Mouse (Mus musculus) limb, embryonic 14.5 days (tissue): ENCODE data around the gene Hypm. TPM values are rescaled to one million over a fixed set of nuclear protein-coding genes. Genes with fewer than 3 reads are reported as not detected.

ENCODE experiments used
- ATAC-seq: fragments of 200-750 bp; cut with Nextera tagmentation; 2 replicates; pipeline ENCODE4 v1.8.0; 2017; ENCODE audit warnings: low read depth, moderate number of reproducible peaks, moderate TSS enrichment; ENCODE audit not compliant: low FRiP score
- DNase-seq: peaks from one replicate; pipeline ENCODE4 v3.0.0-alpha.2; 2015; ENCODE audit warnings: low spot score
- H3K27ac ChIP-seq: fragments of 300-500 bp; sonication (generic); replicated peaks from 2 replicates; pipeline ENCODE4 v1.5.1; 2014; ENCODE audit warnings: low read depth, mild to moderate bottlenecking, low read length, moderate library complexity, mixed read lengths
- H3K27me3 ChIP-seq: fragments of 300-500 bp; sonication (generic); 2 replicates; pipeline ENCODE4 v1.6.1; 2014; ENCODE audit warnings: low read length, mixed read lengths; ENCODE audit not compliant: control insufficient read depth, insufficient read depth
- H3K36me3 ChIP-seq: fragments of 300-500 bp; sonication (generic); 2 replicates; pipeline ENCODE4 v1.6.1; 2014; ENCODE audit warnings: mild to moderate bottlenecking, low read length, moderate library complexity, mixed read lengths; ENCODE audit not compliant: control insufficient read depth, insufficient read depth
- H3K4me1 ChIP-seq: fragments of 300-500 bp; sonication (generic); 2 replicates; pipeline ENCODE4 v1.6.1; 2014; ENCODE audit warnings: antibody characterized with exemption, low read length, mixed read lengths; ENCODE audit not compliant: control insufficient read depth, insufficient read depth
- H3K4me2 ChIP-seq: fragments of 300-500 bp; sonication (generic); replicated peaks from 2 replicates; pipeline ENCODE4 v1.6.1; 2014; ENCODE audit warnings: low read depth, mild to moderate bottlenecking, low read length, moderate library complexity; ENCODE audit not compliant: severe bottlenecking
- H3K4me3 ChIP-seq: fragments of 300-500 bp; sonication (generic); replicated peaks from 2 replicates; pipeline ENCODE4 v1.5.1; 2014; ENCODE audit warnings: low read length
- H3K9ac ChIP-seq: fragments of 300-500 bp; sonication (generic); 2 replicates; pipeline ENCODE4 v1.6.1; 2014; ENCODE audit warnings: mild to moderate bottlenecking, low read depth, low read length, moderate library complexity; ENCODE audit not compliant: severe bottlenecking
- H3K9me3 ChIP-seq: fragments of 300-500 bp; sonication (generic); 2 replicates; pipeline ENCODE4 v1.6.1; 2016; ENCODE audit warnings: low read length; ENCODE audit not compliant: control insufficient read depth
- POLR2A ChIP-seq: fragments of 200-500 bp; IDR thresholded peaks from 2 replicates; pipeline ENCODE4 v1.8.0; 2012; ENCODE audit warnings: inconsistent platforms, mild to moderate bottlenecking, moderate library complexity, borderline replicate concordance; ENCODE audit not compliant: insufficient read depth, insufficient read length; ENCODE audit errors: extremely low read depth
- WGBS: fragments of 180-500 bp; shearing (Covaris S2); extraction: QIAGEN DNeasy Blood & Tissue Kit; methylation state at CpG from one replicate; pipeline ENCODE4 v1.1.7; 2014; 5-methylcytosine and 5-hydroxymethylcytosine counted together
- polyA plus RNA-seq, 2 experiments: library from polyadenylated mRNA; depleted of rRNA in 1 of 2; stranded (reverse) in 1 of 2; unstranded in 1 of 2; fragments of >200 nt; fragmentation: Nextera tagmentation in 1 of 2; extraction: Ambion mirVana in 1 of 2; gene quantifications; 2 replicates each; pipeline versions ENCODE4 v1.2.1 to v1.2.3; 2012 to 2014

Gene Hypm
- polyA plus RNA-seq (2012; rRNA removed) (not detected in 2 replicates), polyA plus RNA-seq (2014; fragmentation: Nextera tagmentation; extraction: Ambion mirVana) (not detected in 2 replicates)

DNA sequence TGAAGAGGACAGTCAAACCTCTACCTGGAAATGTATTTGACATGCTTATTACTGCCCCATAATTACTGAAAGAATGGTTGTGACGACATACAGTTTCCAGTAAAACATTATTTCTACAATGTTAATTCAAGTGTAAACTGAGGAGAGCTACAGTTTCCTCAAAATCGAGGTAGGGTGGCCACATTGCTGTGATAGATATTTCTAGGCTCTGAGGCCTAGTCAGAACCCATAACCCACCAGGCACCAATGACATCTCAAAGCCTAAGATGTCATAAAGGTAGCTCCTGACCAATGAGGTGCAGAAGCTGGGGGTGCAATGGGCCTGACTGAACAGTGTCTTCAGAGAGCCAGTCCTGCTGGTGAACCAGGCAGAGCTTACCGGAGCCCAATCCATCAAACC, at the start of gene Hypm:
Hypm (plus strand) TSS at position 301 of the 400 bp plus-strand sequence.
- H3K27ac ChIP-seq = no peak within 1 kb of the TSS
- H3K4me2 ChIP-seq = no peak within 1 kb of the TSS
- TF ChIP-seq POLR2A = no peak
- H3K9me3 ChIP-seq = no peaks in the 10 kb centered on the region
- H3K27me3 ChIP-seq = no peaks in the 10 kb centered on the region
- H3K9ac ChIP-seq = no peak within 1 kb of the TSS
- DNase-seq = no peak
- ATAC-seq = no peak
- H3K4me1 ChIP-seq = no peaks in the 10 kb centered on the region
- no peak within 1 kb of the TSS for H3K4me3 ChIP-seq
- WGBS = 85% methylated on average over 3 of the region's 3 CpGs
- H3K36me3 ChIP-seq = no peaks in the 10 kb centered on the region

DNA sequence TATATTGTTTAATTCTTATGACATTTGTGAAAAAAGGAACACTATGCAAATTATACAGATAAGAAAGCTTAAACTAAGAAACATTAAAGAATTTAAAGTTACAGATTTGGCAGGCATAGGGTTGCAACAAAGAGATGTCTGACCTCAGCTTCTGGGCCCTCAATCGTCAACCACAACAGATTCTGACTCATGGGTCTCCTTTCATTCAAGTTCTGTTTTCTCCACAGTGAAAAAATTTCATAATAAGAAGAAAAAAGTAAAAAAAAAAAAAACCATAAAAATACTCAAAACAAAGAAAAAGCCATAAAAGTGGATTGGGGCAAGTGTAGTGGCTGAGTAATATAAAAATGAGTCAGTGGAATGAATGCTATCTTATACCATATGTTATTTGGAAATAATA, 36.6 kb upstream of the Hypm start:
- ATAC-seq (no peak), DNase-seq (no peak)
- TF ChIP-seq POLR2A = no peak
- 68% methylated on average over 1 of the region's 1 CpGs for WGBS
- Histone ChIP-seq H3K4me3 (no peak overlapping the region), H3K9me3 (no peaks in the 10 kb centered on the region), H3K27ac (no peak overlapping the region), H3K4me1 (no peaks in the 10 kb centered on the region), H3K36me3 (no peaks in the 10 kb centered on the region), H3K4me2 (no peak overlapping the region), H3K9ac (no peak overlapping the region), H3K27me3 (no peaks in the 10 kb centered on the region)

DNA sequence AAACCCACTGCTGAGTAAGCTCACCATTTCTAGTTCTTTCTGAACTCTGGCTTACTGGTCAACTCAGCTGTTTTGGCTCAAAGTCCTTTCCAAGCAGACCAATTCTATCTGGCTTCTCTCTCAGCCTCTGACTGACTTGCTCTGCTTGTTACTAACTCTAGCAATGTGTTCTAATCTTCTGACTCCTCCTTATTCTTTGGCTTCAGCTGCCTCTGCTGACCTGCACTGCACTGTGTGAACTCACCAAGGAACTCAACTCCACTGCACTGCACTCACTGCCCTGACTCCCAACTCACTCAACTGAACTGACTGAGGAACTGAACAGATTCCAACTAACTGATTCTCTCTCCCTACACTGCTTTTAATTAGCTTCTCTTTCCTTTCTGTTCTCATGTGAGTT, 34.3 kb upstream of the Hypm start:
- no peak for DNase-seq
- Histone ChIP-seq H3K36me3 (no peaks in the 10 kb centered on the region), H3K9me3 (no peaks in the 10 kb centered on the region), H3K4me3 (no peak overlapping the region), H3K9ac (no peak overlapping the region), H3K27me3 (no peaks in the 10 kb centered on the region), H3K4me2 (no peak overlapping the region), H3K4me1 (no peaks in the 10 kb centered on the region), H3K27ac (no peak overlapping the region)
- TF ChIP-seq POLR2A = no peak
- ATAC-seq = no peak

DNA sequence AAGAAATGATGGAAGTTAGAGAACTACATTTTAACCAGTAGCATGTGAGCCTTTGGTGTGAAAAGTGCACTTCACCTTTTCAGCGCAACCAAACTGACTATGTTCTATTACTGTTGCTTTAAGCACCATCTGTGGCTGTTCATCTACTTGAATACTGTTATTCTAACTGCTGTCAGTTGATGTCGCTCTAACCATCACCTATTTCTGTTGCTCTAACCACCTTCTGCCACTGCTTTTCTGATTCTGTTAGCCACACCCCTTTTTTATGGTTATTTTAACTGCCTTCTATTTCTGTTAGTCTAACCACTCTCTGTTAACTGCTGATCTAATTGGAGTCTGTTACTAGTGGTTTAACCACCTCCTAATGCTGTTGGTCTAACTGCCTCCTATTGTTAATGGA, 11.9 kb upstream of the Hypm start:
- no peaks in the 10 kb centered on the region for H3K27me3 ChIP-seq
- 80% methylated on average over 2 of the region's 2 CpGs for WGBS
- DNase-seq (no peak), ATAC-seq (no peak)
- H3K4me1 ChIP-seq = no peaks in the 10 kb centered on the region
- TF ChIP-seq POLR2A = no peak
- no peaks in the 10 kb centered on the region for H3K9me3 ChIP-seq
- no peak overlapping the region for H3K4me3 ChIP-seq
- no peaks in the 10 kb centered on the region for H3K36me3 ChIP-seq
- H3K4me2 ChIP-seq = no peak overlapping the region
- H3K27ac ChIP-seq = no peak overlapping the region
- no peak overlapping the region for H3K9ac ChIP-seq

DNA sequence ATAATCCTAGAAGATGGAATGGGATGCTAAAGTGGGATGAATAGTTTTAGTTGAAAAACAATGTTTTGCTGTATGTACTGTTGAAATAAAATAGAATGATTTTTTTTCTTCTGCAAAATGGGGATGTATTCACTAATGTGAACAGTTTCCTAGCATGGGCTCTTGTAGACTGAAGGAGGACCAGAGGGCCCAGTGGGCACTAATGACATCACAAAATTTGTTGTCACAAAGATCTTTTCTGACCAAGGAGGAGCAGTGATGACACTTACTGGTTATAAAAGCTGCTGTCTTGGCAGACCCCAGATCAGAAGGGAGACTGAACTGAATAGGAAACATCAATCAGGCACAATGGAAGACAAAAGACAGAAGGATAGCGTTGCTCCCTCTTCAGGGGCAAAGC, 2.7 kb downstream of the Hypm start, which contains the start of gene H2al3:
H2al3 (plus strand) TSS at position 301 of the 400 bp plus-strand sequence.
- H3K27ac ChIP-seq = no peak within 1 kb of the TSS
- no peaks in the 10 kb centered on the region for H3K9me3 ChIP-seq
- TF ChIP-seq POLR2A = no peak
- no peaks in the 10 kb centered on the region for H3K36me3 ChIP-seq
- ATAC-seq (no peak), DNase-seq (no peak)
- no peak within 1 kb of the TSS for H3K9ac ChIP-seq
- no peak within 1 kb of the TSS for H3K4me3 ChIP-seq
- 38% methylated on average over 1 of the region's 1 CpGs for WGBS
- H3K27me3 ChIP-seq = no peaks in the 10 kb centered on the region
- H3K4me2 ChIP-seq = no peak within 1 kb of the TSS
- no peaks in the 10 kb centered on the region for H3K4me1 ChIP-seq

GRCm38 (mm10) chrX:9861859-9862258, 15.1 kb downstream of the Hypm start:
- H3K36me3 ChIP-seq = no peaks in the 10 kb centered on the region
- no peak overlapping the region for H3K4me2 ChIP-seq
- 80% methylated on average over 2 of the region's 2 CpGs for WGBS
- H3K4me3 ChIP-seq = no peak overlapping the region
- no peaks in the 10 kb centered on the region for H3K27me3 ChIP-seq
- H3K27ac ChIP-seq = no peak overlapping the region
- ATAC-seq (no peak), DNase-seq (no peak)
- TF ChIP-seq POLR2A = no peak
- no peak overlapping the region for H3K9ac ChIP-seq
- no peaks in the 10 kb centered on the region for H3K4me1 ChIP-seq
- no peaks in the 10 kb centered on the region for H3K9me3 ChIP-seq
